Mouse (Mus musculus) forebrain, embryonic 13.5 days (tissue): ENCODE measurements at regions not wholly inside any gene's neighbourhood (a gene's known extent, or its start where the extent isn't known, plus 50 kb on each side); places are given as distances from the start of the nearest gene placed in this dataset.

Experiments used
- ATAC-seq: fragments of 200-750 bp; cut with Nextera tagmentation; 2 replicates; pipeline ENCODE4 v1.8.0; 2017
- H3K27ac ChIP-seq: fragments of 300-500 bp; sonication (generic); 2 replicates; pipeline ENCODE4 v1.5.1; 2015; ENCODE audit warnings: inconsistent platforms, mild to moderate bottlenecking, moderate library complexity
- H3K27me3 ChIP-seq: fragments of 300-500 bp; sonication (generic); 2 replicates; pipeline ENCODE4 v1.6.1; 2015; ENCODE audit warnings: mild to moderate bottlenecking, inconsistent platforms
- H3K36me3 ChIP-seq: fragments of 300-500 bp; sonication (generic); 2 replicates; pipeline ENCODE4 v1.6.1; 2015; ENCODE audit warnings: mild to moderate bottlenecking, inconsistent platforms; ENCODE audit not compliant: poor library complexity, severe bottlenecking
- H3K4me1 ChIP-seq: fragments of 300-500 bp; sonication (generic); 2 replicates; pipeline ENCODE4 v1.6.1; 2015; ENCODE audit warnings: inconsistent platforms
- H3K4me2 ChIP-seq: fragments of 300-500 bp; sonication (generic); 2 replicates; pipeline ENCODE4 v1.6.1; 2015; ENCODE audit warnings: inconsistent platforms, mild to moderate bottlenecking, moderate library complexity
- H3K4me3 ChIP-seq: fragments of 300-500 bp; sonication (generic); 2 replicates; pipeline ENCODE4 v1.5.1; 2015; ENCODE audit warnings: mild to moderate bottlenecking, inconsistent platforms
- H3K9ac ChIP-seq: fragments of 300-500 bp; sonication (generic); 2 replicates; pipeline ENCODE4 v1.6.1; 2015; ENCODE audit warnings: mild to moderate bottlenecking, inconsistent platforms
- H3K9me3 ChIP-seq: fragments of 300-500 bp; sonication (generic); replicated peaks from 2 replicates; pipeline ENCODE4 v1.6.1; 2016; ENCODE audit warnings: inconsistent platforms
- WGBS: fragments of 180-500 bp; shearing (Covaris S2); methylation state at CpG from one replicate; pipeline ENCODE4 v1.1.7; 2015; 5-methylcytosine and 5-hydroxymethylcytosine counted together

- Histone ChIP-seq H3K9ac (no peak overlapping the region), H3K27me3 (no peaks in the 10 kb centered on the region), H3K9me3 (no peaks in the 10 kb centered on the region), H3K4me3 (no peak overlapping the region), H3K4me2 (no peak overlapping the region), H3K36me3 (no peaks in the 10 kb centered on the region), H3K4me1 (no peaks in the 10 kb centered on the region), H3K27ac (no peak overlapping the region)
- ATAC-seq: no peak
- 84% methylated on average over 17 of the region's 17 CpGs for WGBS
Observed at GRCm38 (mm10) chr5:116654486-116655420, 63.1 kb upstream of the Srrm4 start.
